Mouse (Mus musculus) midbrain, embryonic 15.5 days (tissue): ENCODE results near the gene Olfr1047. TPM values are rescaled to one million over a fixed set of nuclear protein-coding genes. Genes with fewer than 3 reads are reported as not detected.
"Not testable (repeated sequence)": the region's sequence is repeated elsewhere in the genome, so short reads cannot be mapped to it uniquely, and the experiment has no call there.

ENCODE experiments used
- ATAC-seq: fragments of 200-750 bp; cut with Nextera tagmentation; replicated peaks from 2 replicates; pipeline ENCODE4 v1.8.0; 2017; ENCODE audit warnings: moderate TSS enrichment
- H3K27ac ChIP-seq: fragments of 300-500 bp; sonication (generic); 2 replicates; pipeline ENCODE4 v1.5.1; 2015; ENCODE audit warnings: mild to moderate bottlenecking, inconsistent platforms
- H3K27me3 ChIP-seq: fragments of 300-500 bp; sonication (generic); replicated peaks from 2 replicates; pipeline ENCODE4 v1.6.1; 2015; ENCODE audit warnings: inconsistent platforms
- H3K36me3 ChIP-seq: fragments of 300-500 bp; sonication (generic); replicated peaks from 2 replicates; pipeline ENCODE4 v1.6.1; 2015; ENCODE audit warnings: inconsistent platforms
- H3K4me1 ChIP-seq: fragments of 300-500 bp; sonication (generic); 2 replicates; pipeline ENCODE4 v1.6.1; 2015; ENCODE audit warnings: inconsistent platforms
- H3K4me2 ChIP-seq: fragments of 300-500 bp; sonication (generic); 2 replicates; pipeline ENCODE4 v1.6.1; 2015; ENCODE audit warnings: inconsistent platforms, mild to moderate bottlenecking, moderate library complexity
- H3K4me3 ChIP-seq: fragments of 300-500 bp; sonication (generic); 2 replicates; pipeline ENCODE4 v1.5.1; 2015; ENCODE audit warnings: mild to moderate bottlenecking, inconsistent platforms
- H3K9ac ChIP-seq: fragments of 300-500 bp; sonication (generic); 2 replicates; pipeline ENCODE4 v1.6.1; 2015; ENCODE audit warnings: mild to moderate bottlenecking, inconsistent platforms
- H3K9me3 ChIP-seq: fragments of 300-500 bp; sonication (generic); 2 replicates; pipeline ENCODE4 v1.6.1; 2016; ENCODE audit warnings: inconsistent platforms
- whole genome bisulfite sequencing: fragments of 180-500 bp; shearing (Covaris S2); methylation state at CpG from one replicate; pipeline ENCODE4 v1.1.7; 2015; ENCODE audit warnings: mixed read lengths; 5-methylcytosine and 5-hydroxymethylcytosine counted together
- polyA plus RNA-seq: library from polyadenylated mRNA; unstranded; fragments of >200 nt; fragmentation: Nextera tagmentation; extraction: Ambion mirVana; gene quantifications from 2 replicates; pipeline ENCODE4 v1.2.1, GENCODE M21; 2015

Gene Olfr1047
- polyA plus RNA-seq, result not detected in 2 replicates

- 98% methylated on average over 1 of the region's 1 CpGs for WGBS
- Histone ChIP-seq H3K9ac (no peak within 1 kb of the TSS), H3K36me3 (no peaks in the 10 kb centered on the region), H3K27me3 (no peaks in the 10 kb centered on the region), H3K9me3 (no peaks in the 10 kb centered on the region), H3K4me3 (no peak within 1 kb of the TSS), H3K27ac (no peak within 1 kb of the TSS), H3K4me2 (no peak within 1 kb of the TSS), H3K4me1 (no peaks in the 10 kb centered on the region)
- no peak for ATAC-seq
These were observed at the start of gene Olfr1047 for GRCm38 (mm10) chr2:86231301-86231700. Olfr1047 (minus strand) TSS chr2:86231401.

- ATAC-seq, H3K36me3 ChIP-seq: not testable (repeated sequence)
These were observed 47.8 kb upstream of the Olfr1047 start, which contains the start of gene Olfr1051 for GRCm38 (mm10) chr2:86278988-86279387. Olfr1051 (minus strand) TSS chr2:86279088.

GRCm38 (mm10) chr2:86258228-86258627 lies 27.0 kb upstream of the Olfr1047 start, which contains the start of gene Olfr1049:
Olfr1049 (minus strand) TSS chr2:86258328.
- not testable (repeated sequence) for ATAC-seq, H3K9me3 ChIP-seq

More at GRCm38 (mm10) chr2:86278988-86279387, 47.8 kb upstream of the Olfr1047 start, which contains the start of gene Olfr1051:
- not testable (repeated sequence) for H3K9ac ChIP-seq, H3K27me3 ChIP-seq, H3K4me3 ChIP-seq, H3K9me3 ChIP-seq, H3K4me2 ChIP-seq, H3K27ac ChIP-seq, H3K4me1 ChIP-seq

DNA sequence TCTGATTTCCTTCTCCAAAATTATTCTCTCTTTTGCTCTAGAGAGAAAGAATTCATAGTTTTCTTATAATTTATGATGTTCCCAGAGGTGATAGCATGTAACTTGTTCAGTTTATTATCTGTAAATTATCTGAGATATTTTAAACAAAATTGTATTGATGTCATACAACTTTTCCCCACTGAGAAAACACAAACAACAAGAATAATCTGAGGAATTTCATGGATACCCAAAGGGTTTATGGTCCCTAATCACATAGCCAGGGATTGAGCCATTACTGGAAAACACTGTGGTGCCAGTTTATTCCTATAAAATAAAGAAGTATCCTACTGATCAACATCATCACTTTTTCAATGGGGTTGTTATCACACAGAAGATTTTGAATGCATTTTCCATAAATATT lies 9.0 kb upstream of the Olfr1047 start, which contains the start of gene Olfr1048:
Gene Olfr1048, minus strand, starts transcription at position 101 of the 400 bp plus-strand sequence.
- no peak within 1 kb of the TSS for H3K4me2 ChIP-seq
- H3K9ac ChIP-seq, result no peak within 1 kb of the TSS
- no peaks in the 10 kb centered on the region for H3K4me1 ChIP-seq
- no peaks in the 10 kb centered on the region for H3K9me3 ChIP-seq
- H3K27me3 ChIP-seq, result no peaks in the 10 kb centered on the region
- H3K4me3 ChIP-seq, result no peak within 1 kb of the TSS
- H3K36me3 ChIP-seq, result no peaks in the 10 kb centered on the region
- ATAC-seq, result no peak
- H3K27ac ChIP-seq, result no peak within 1 kb of the TSS

More at GRCm38 (mm10) chr2:86258228-86258627, 27.0 kb upstream of the Olfr1047 start, which contains the start of gene Olfr1049:
- H3K4me2 ChIP-seq, H3K9ac ChIP-seq, H3K4me1 ChIP-seq, H3K27me3 ChIP-seq, H3K4me3 ChIP-seq, H3K27ac ChIP-seq, H3K36me3 ChIP-seq: not testable (repeated sequence)

DNA sequence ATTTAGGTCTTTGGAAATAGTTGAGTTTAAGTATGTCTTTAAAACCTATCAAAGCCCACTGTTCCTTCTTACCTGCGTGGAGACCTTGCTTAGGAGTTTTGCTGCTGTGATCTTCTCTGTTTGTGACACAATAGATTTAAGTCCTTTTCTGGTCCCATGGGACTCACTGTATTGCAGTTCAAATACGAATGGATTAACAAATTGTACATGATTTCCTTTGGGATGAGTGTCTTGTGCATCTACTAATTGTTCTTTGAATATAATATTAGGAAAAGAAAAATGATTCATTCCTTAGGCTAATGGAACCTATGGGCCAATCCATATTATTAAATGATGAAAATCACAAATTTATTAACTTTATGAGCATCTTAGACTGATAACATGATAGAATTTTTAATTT lies 12.0 kb downstream of the Olfr1047 start, which contains the start of gene Olfr1046:
Gene Olfr1046, minus strand, starts transcription at position 101 of the 400 bp plus-strand sequence.
- no peak for ATAC-seq
- Histone ChIP-seq H3K4me1 (no peaks in the 10 kb centered on the region), H3K9ac (no peak within 1 kb of the TSS), H3K27ac (no peak within 1 kb of the TSS), H3K4me3 (no peak within 1 kb of the TSS), H3K27me3 (no peaks in the 10 kb centered on the region), H3K4me2 (no peak within 1 kb of the TSS), H3K9me3 (no peaks in the 10 kb centered on the region), H3K36me3 (no peaks in the 10 kb centered on the region)
- 71% methylated on average over 2 of the region's 2 CpGs for WGBS

DNA sequence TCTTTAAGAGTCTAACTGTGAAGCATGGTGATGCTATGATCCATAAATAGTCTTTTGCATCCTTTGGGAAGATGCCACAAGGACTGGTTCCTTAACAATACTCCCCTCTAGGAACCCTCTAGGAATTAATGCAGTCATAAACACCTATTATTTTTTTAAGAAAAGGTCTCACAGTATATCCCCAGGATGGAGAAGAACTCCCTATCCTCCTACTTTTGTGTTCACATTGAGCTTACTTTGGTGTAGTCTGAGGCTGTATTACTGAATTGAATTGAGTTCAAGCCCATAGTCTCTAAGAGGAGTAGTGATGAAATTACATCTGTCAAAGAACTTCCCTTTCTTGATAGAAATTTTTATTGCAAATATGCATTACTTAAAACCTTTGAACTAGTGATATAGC lies 28.3 kb downstream of the Olfr1047 start, which contains the start of gene Olfr1045:
Gene Olfr1045, minus strand, starts transcription at position 101 of the 400 bp plus-strand sequence.
- no peaks in the 10 kb centered on the region for H3K4me1 ChIP-seq
- H3K27ac ChIP-seq, result no peak within 1 kb of the TSS
- no peaks in the 10 kb centered on the region for H3K36me3 ChIP-seq
- H3K27me3 ChIP-seq, result no peaks in the 10 kb centered on the region
- H3K4me2 ChIP-seq, result no peak within 1 kb of the TSS
- H3K9me3 ChIP-seq, result no peaks in the 10 kb centered on the region
- H3K9ac ChIP-seq, result no peak within 1 kb of the TSS
- H3K4me3 ChIP-seq, result no peak within 1 kb of the TSS
- no peak for ATAC-seq

- Histone ChIP-seq H3K36me3 (no peaks in the 10 kb centered on the region), H3K4me3 (no peak overlapping the region), H3K27me3 (no peaks in the 10 kb centered on the region), H3K4me2 (no peak overlapping the region), H3K9ac (no peak overlapping the region), H3K9me3 (no peaks in the 10 kb centered on the region), H3K27ac (no peak overlapping the region), H3K4me1 (no peaks in the 10 kb centered on the region)
- ATAC-seq, result no peak
- WGBS, result 50% methylated on average over 1 of the region's 1 CpGs
These were observed 35.3 kb downstream of the Olfr1047 start for GRCm38 (mm10) chr2:86195863-86196262.

GRCm38 (mm10) chr2:86185583-86185982 lies 45.6 kb downstream of the Olfr1047 start, which contains the start of gene Olfr52:
Olfr52 (minus strand) TSS chr2:86185683.
- no peak within 1 kb of the TSS for H3K27ac ChIP-seq
- H3K4me1 ChIP-seq, result no peaks in the 10 kb centered on the region
- H3K27me3 ChIP-seq, result no peaks in the 10 kb centered on the region
- H3K36me3 ChIP-seq, result no peaks in the 10 kb centered on the region
- H3K9me3 ChIP-seq, result no peaks in the 10 kb centered on the region
- no peak for ATAC-seq
- H3K4me2 ChIP-seq, result no peak within 1 kb of the TSS
- no peak within 1 kb of the TSS for H3K9ac ChIP-seq
- no peak within 1 kb of the TSS for H3K4me3 ChIP-seq

DNA sequence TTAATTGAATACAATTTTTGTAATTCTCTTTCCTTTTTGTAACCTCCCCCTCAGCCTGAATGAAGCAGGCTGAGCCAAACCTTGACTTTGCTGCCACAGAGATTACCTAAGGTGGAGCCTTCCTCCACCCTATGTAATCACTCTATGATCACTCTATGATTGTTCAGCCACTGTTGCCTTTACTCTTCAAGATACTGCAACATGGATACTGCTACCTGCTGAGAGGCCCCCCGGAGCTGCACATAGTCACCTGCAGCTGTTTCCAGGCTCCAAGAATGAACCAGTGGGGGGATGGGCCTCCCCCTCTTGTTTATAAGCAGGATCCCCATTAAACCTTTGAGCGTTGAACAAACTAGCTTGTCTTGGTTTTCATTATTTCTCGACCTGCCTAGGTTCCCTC lies 51.3 kb downstream of the Olfr1047 start:
- no peak overlapping the region for H3K9ac ChIP-seq
- H3K9me3 ChIP-seq, result no peaks in the 10 kb centered on the region
- H3K4me2 ChIP-seq, result no peak overlapping the region
- WGBS, result 80% methylated on average over 3 of the region's 3 CpGs
- H3K4me1 ChIP-seq, result no peaks in the 10 kb centered on the region
- H3K27ac ChIP-seq, result no peak overlapping the region
- no peak for ATAC-seq
- no peak overlapping the region for H3K4me3 ChIP-seq
- H3K36me3 ChIP-seq, result no peaks in the 10 kb centered on the region
- no peaks in the 10 kb centered on the region for H3K27me3 ChIP-seq

DNA sequence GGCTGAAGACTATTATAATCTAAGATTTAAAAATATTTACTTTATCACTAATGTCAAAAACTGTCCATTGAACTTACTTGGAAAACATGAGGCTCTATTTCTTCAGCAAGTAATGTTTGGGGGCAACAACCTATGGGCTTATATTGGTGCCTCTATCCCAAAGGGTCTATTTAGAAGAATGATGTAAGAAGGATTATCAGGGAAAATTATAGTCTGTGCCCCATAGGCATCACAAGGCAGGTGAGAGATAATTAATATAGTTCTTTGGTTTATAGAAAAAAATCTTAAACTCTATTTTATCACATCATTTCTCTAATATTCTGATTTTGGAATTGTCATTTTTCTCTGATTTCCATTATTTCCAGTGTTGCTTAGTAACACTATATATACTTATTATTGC lies 53.5 kb downstream of the Olfr1047 start, which contains the start of gene Olfr1044:
Gene Olfr1044, minus strand, starts transcription at position 101 of the 400 bp plus-strand sequence.
- H3K27me3 ChIP-seq, result no peaks in the 10 kb centered on the region
- H3K4me1 ChIP-seq, result no peaks in the 10 kb centered on the region
- no peak within 1 kb of the TSS for H3K27ac ChIP-seq
- H3K9ac ChIP-seq, result no peak within 1 kb of the TSS
- H3K9me3 ChIP-seq, result no peaks in the 10 kb centered on the region
- no peak within 1 kb of the TSS for H3K4me3 ChIP-seq
- no peaks in the 10 kb centered on the region for H3K36me3 ChIP-seq
- no peak for ATAC-seq
- H3K4me2 ChIP-seq, result no peak within 1 kb of the TSS

Other genes with a start within 250 kb of the Olfr1047 start
- not detected in 2 replicates for gene Olfr1031, start 241.1 kb downstream of the Olfr1047 start, polyA plus RNA-seq
- gene Olfr1032, start 225.9 kb downstream of the Olfr1047 start, polyA plus RNA-seq, result not detected in 2 replicates
- not detected in 2 replicates for gene Olfr1033, start 210.8 kb downstream of the Olfr1047 start, polyA plus RNA-seq
- gene Olfr1034, start 185.5 kb downstream of the Olfr1047 start, polyA plus RNA-seq, result not detected in 2 replicates
- not detected in 2 replicates for gene Olfr1036, start 157.4 kb downstream of the Olfr1047 start, polyA plus RNA-seq
- not detected in 2 replicates for gene Olfr1037, start 144.0 kb downstream of the Olfr1047 start, polyA plus RNA-seq
- gene Olfr1039, start 95.5 kb downstream of the Olfr1047 start, polyA plus RNA-seq, result not detected in 2 replicates
- gene Olfr1040, start 84.7 kb downstream of the Olfr1047 start, polyA plus RNA-seq, result not detected in 2 replicates
- gene Olfr1042, start 69.6 kb downstream of the Olfr1047 start, polyA plus RNA-seq, result not detected in 2 replicates
- not detected in 2 replicates for gene Olfr1043, start 63.9 kb downstream of the Olfr1047 start, polyA plus RNA-seq
- not detected in 2 replicates for gene Olfr1044, start 53.6 kb downstream of the Olfr1047 start, polyA plus RNA-seq
- not detected in 2 replicates for gene Olfr52, start 45.7 kb downstream of the Olfr1047 start, polyA plus RNA-seq
- gene Olfr1045, start 28.4 kb downstream of the Olfr1047 start, polyA plus RNA-seq, result not detected in 2 replicates
- not detected in 2 replicates for gene Olfr1046, start 12.1 kb downstream of the Olfr1047 start, polyA plus RNA-seq
- gene Olfr1048, start 8.9 kb upstream of the Olfr1047 start, polyA plus RNA-seq, result not detected in 2 replicates
- not detected in 2 replicates for gene Olfr1049, start 26.9 kb upstream of the Olfr1047 start, polyA plus RNA-seq
- not detected in 2 replicates for gene Olfr1051, start 47.7 kb upstream of the Olfr1047 start, polyA plus RNA-seq
- gene Olfr1052, start 61.1 kb upstream of the Olfr1047 start, polyA plus RNA-seq, result not detected in 2 replicates
- not detected in 2 replicates for gene Olfr1053, start 83.9 kb upstream of the Olfr1047 start, polyA plus RNA-seq
- gene Olfr1054, start 104.0 kb upstream of the Olfr1047 start, polyA plus RNA-seq, result not detected in 2 replicates
- gene Olfr1055, start 118.9 kb upstream of the Olfr1047 start, polyA plus RNA-seq, result not detected in 2 replicates
- not detected in 2 replicates for gene Olfr1056, start 131.1 kb upstream of the Olfr1047 start, polyA plus RNA-seq
- not detected in 2 replicates for gene Olfr1057, start 147.0 kb upstream of the Olfr1047 start, polyA plus RNA-seq
- gene Olfr1058, start 157.2 kb upstream of the Olfr1047 start, polyA plus RNA-seq, result not detected in 2 replicates
- not detected in 2 replicates for gene Olfr1061, start 182.6 kb upstream of the Olfr1047 start, polyA plus RNA-seq
- not detected in 2 replicates for gene Olfr1062, start 195.3 kb upstream of the Olfr1047 start, polyA plus RNA-seq
- gene Olfr1065, start 219.2 kb upstream of the Olfr1047 start, polyA plus RNA-seq, result not detected in 2 replicates
- gene Olfr1066, start 224.9 kb upstream of the Olfr1047 start, polyA plus RNA-seq, result not detected in 2 replicates